Mouse (Mus musculus) CH12.LX (cell line): ENCODE results near the gene Gnb1.
A peak's percentile ranks its signal among the peaks of the same experiment; 100 is the strongest.

Experiments
- CTCF ChIP-seq, 2 experiments: IDR thresholded peaks in 1 of 2; conservative IDR thresholded peaks in 1 of 2; 2 replicates each; pipeline ENCODE4 v1.5.1; 2011 to 2012; ENCODE audit warnings: low read depth in 2 of 2, low read length in 2 of 2, improper control_type of control experiment in 1 of 2, inconsistent platforms in 1 of 2, mild to moderate bottlenecking in 1 of 2, moderate library complexity in 1 of 2
- E2F4 ChIP-seq: IDR thresholded peaks from 2 replicates; pipeline ENCODE4 v1.6.1; 2011; ENCODE audit warnings: low read depth, low read length, improper control_type of control experiment; ENCODE audit not compliant: insufficient replicate concordance
- EP300 ChIP-seq: IDR thresholded peaks from 2 replicates; pipeline ENCODE4 v1.6.1; 2011; ENCODE audit warnings: low read length, improper control_type of control experiment
- POLR2A ChIP-seq: IDR thresholded peaks from 2 replicates; pipeline ENCODE4 v1.6.1; 2011; ENCODE audit warnings: low read depth, mild to moderate bottlenecking, improper control_type of control experiment, low read length
- USF2 ChIP-seq: conservative IDR thresholded peaks from 2 replicates; pipeline ENCODE4 v1.6.1; 2011; ENCODE audit warnings: low read depth, low read length, improper control_type of control experiment
- ZC3H11A ChIP-seq: IDR thresholded peaks from 2 replicates; pipeline ENCODE4 v1.6.1; 2012; ENCODE audit warnings: low read depth, mild to moderate bottlenecking, inconsistent platforms, low read length, improper control_type of control experiment

DNA sequence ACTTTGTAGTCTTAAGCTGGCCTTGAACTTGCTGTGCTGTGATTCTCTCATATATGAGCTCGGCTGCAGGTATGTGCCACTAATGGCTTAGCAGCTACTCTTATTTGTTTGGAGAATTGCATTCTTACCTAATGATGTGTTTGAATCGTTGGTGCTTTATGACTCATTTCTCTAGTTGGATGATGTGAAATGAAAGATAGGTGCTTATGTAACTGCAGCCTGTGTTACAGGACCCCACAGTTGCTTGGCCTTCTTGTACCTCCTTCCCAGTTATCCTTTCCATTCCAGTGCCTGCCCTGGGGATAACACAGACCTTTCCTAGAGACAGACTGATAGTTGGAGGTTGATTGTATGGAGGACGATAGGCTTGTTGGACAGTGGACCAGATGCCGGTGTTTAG lies 17.5 kb downstream of the Gnb1 start:
- no peak for TF ChIP-seq CTCF (conservative IDR thresholded peaks at IDR 0.05 in 1 of 2, IDR thresholded peaks at IDR 0.05 in 1 of 2; ENCODE audit: low read depth in 2 of 2, low read length in 2 of 2)
- no peak for TF ChIP-seq ZC3H11A
- TF ChIP-seq E2F4 = no peak
- peak; percentile 87 for TF ChIP-seq EP300
- TF ChIP-seq USF2 = no peak
- no peak for TF ChIP-seq POLR2A
